In the genomic region with DNA sequence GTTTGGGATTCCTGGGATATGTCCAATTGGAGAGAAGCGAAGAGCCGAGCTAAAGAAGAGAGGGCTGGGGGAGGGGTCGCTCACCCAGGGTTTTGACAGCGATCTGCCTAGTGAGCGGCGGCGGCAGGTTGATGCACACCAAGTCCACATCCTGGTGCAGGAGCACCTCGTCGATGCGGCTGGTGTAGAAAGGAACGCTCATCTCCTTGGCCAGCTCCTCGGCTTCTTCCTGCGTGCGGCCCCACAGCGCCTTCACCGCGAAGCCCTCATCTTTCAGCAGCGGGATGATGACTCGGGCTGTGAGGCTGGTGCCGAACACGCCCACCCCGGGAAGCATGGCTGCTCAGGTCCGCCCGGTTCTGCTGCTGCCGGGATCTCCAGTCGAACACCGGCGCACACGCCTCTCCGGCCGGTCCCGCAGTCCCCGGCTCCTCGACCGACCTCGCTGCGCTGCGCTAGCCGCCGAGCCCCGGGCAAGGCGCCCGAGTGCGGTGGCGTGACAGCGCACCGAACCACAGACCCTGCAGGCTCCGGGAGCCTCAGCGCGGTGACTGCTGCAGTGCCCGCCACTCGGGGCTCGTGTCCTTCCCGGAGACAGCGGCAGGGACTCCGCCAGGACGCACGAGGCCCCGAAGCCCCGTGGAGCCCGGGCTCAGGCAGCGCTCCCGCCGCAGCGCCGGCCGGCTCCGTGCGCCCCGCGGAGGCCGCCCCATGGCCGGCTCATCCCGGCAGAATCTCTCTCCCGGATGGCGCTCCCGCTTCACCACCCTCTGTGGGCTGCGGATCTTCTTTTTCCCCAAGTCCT, we compare ENCODE assay signal across 7 mouse cellular contexts. TPM values are rescaled to one million over a fixed set of nuclear protein-coding genes. Genes with fewer than 3 reads are reported as not detected.
DNase-seq lines count a peak whose midpoint lies in the region; ATAC-seq and TF ChIP-seq lines count a peak whose summit lies in the region.

No protein-coding gene starts in this region.

- no peak overlapping the region for H3K27ac ChIP-seq in MEL (ENCODE audit: control insufficient read depth, low read depth, low read length)
- peak overlapping the region; percentile 69 for H3K27ac ChIP-seq in kidney, embryonic 16.5 days (ENCODE audit: low read length)
- H3K27ac ChIP-seq in lung, embryonic 16.5 days (ENCODE audit: low read length), result peak overlapping the region; percentile 64

- peak overlapping the region; percentile 62 for H3K9ac ChIP-seq in MEL (ENCODE audit: control insufficient read depth, low read depth, low read length, poor library complexity, severe bottlenecking)
- H3K9ac ChIP-seq in kidney, embryonic 16.5 days (replicated peaks; ENCODE audit: low read length), result peak overlapping the region; percentile 69
- peak overlapping the region; percentile 68 for H3K9ac ChIP-seq in lung, embryonic 16.5 days (ENCODE audit: low read length)

- no peaks in the 10 kb centered on the region for H3K9me3 ChIP-seq in MEL (replicated peaks; ENCODE audit: insufficient read depth, low read length)
- H3K9me3 ChIP-seq in kidney, embryonic 16.5 days (ENCODE audit: low read length), result no peaks in the 10 kb centered on the region
- H3K9me3 ChIP-seq in lung, embryonic 16.5 days (ENCODE audit: control insufficient read depth, low read length), result no peaks in the 10 kb centered on the region

- no peak for TF ChIP-seq RAD21 in MEL (IDR thresholded peaks at IDR 0.05; ENCODE audit: low read depth, low read length)

- peak overlapping the region; percentile 44 to 53 for H3K4me3 ChIP-seq in MEL (ENCODE audit: control insufficient read depth in 1 of 2, insufficient read depth in 1 of 2, low read depth in 2 of 2, low read length in 2 of 2)
- peak overlapping the region; percentile 66 for H3K4me3 ChIP-seq in kidney, embryonic 16.5 days (ENCODE audit: low read length)
- H3K4me3 ChIP-seq in lung, embryonic 16.5 days (ENCODE audit: low read length), result peak overlapping the region; percentile 79

- under 1% methylated on average over 75 of the region's 78 CpGs for WGBS in kidney, embryonic 16.5 days
- WGBS in lung, embryonic 16.5 days, result 0% methylated on average over 70 of the region's 78 CpGs

- no peak for TF ChIP-seq CTCF in MEL (IDR thresholded peaks at IDR 0.05 in 2 of 3, conservative IDR thresholded peaks at IDR 0.05 in 1 of 3; ENCODE audit: control insufficient read depth in 1 of 3, insufficient read depth in 1 of 3, low read depth in 2 of 3, low read length in 3 of 3, poor library complexity in 1 of 3, severe bottlenecking in 1 of 3)

- peak; percentile 72 for DNase-seq in CD4-positive helper T cell, adult 2 months (ENCODE audit: low read depth, low spot score)
- DNase-seq in MEL (ENCODE audit: low read depth, low spot score), result peak; percentile 41
- DNase-seq in cerebellum, postnatal 14 days, result peak; percentile 62 to 69
- DNase-seq in heart, adult 9 months (ENCODE audit: low spot score in 2 of 2), result peak; percentile 37 to 38
- DNase-seq in right cerebral cortex, postnatal 4 days, result peak; percentile 60

- peaks cover 0 to 5% of the 10 kb centered on the region in 2 experiments; a peak in 2 of 4 replicates for H3K36me3 ChIP-seq in MEL (ENCODE audit: control insufficient read depth in 1 of 2, insufficient read depth in 2 of 2, low read length in 2 of 2)
- no peaks in the 10 kb centered on the region for H3K36me3 ChIP-seq in kidney, embryonic 16.5 days (ENCODE audit: insufficient read depth, low read length)
- H3K36me3 ChIP-seq in lung, embryonic 16.5 days (ENCODE audit: control insufficient read depth, insufficient read depth, low read length), result no peaks in the 10 kb centered on the region

- peak overlapping the region; percentile 99 for H3K4me2 ChIP-seq in kidney, embryonic 16.5 days (replicated peaks; ENCODE audit: low read depth, low read length)
- peak overlapping the region; percentile 97 for H3K4me2 ChIP-seq in lung, embryonic 16.5 days (ENCODE audit: low read depth, low read length)

- TF ChIP-seq POLR2A in MEL (IDR thresholded peaks at IDR 0.05; ENCODE audit: control insufficient read depth in 1 of 2, insufficient read depth in 1 of 2, low read depth in 1 of 2, low read length in 2 of 2, poor library complexity in 1 of 2), result no peak

- H3K79me2 ChIP-seq in MEL (ENCODE audit: control insufficient read depth, insufficient read depth, low read length, poor library complexity), result no peaks in the 10 kb centered on the region

- H3K27me3 ChIP-seq in MEL (ENCODE audit: control insufficient read depth in 1 of 2, insufficient read depth in 2 of 2, low read length in 2 of 2), result no peaks in the 10 kb centered on the region
- peaks cover 41% of the 10 kb centered on the region for H3K27me3 ChIP-seq in kidney, embryonic 16.5 days (ENCODE audit: insufficient read depth, low read length)
- peaks cover 8% of the 10 kb centered on the region; the same call in 1 of the 2 replicates for H3K27me3 ChIP-seq in lung, embryonic 16.5 days (ENCODE audit: control insufficient read depth, insufficient read depth, low read depth, low read length)

- peaks cover 0 to 11% of the 10 kb centered on the region in 2 experiments; a peak in 2 of 4 replicates for H3K4me1 ChIP-seq in MEL (ENCODE audit: control insufficient read depth in 1 of 2, insufficient read depth in 2 of 2, low read length in 2 of 2)
- H3K4me1 ChIP-seq in kidney, embryonic 16.5 days (ENCODE audit: insufficient read depth, low read length), result peaks cover 29% of the 10 kb centered on the region
- peaks cover 32% of the 10 kb centered on the region for H3K4me1 ChIP-seq in lung, embryonic 16.5 days (replicated peaks; ENCODE audit: control insufficient read depth, insufficient read depth, low read length)

- ATAC-seq in kidney, embryonic 16.5 days (ENCODE audit: low FRiP score, low TSS enrichment), result peak; percentile 46
- peak; percentile 48; the same call in 1 of the 2 replicates for ATAC-seq in lung, embryonic 16.5 days (ENCODE audit: low read depth)

- no peak for TF ChIP-seq EP300 in MEL (IDR thresholded peaks at IDR 0.05; ENCODE audit: low read depth in 1 of 2, low read length in 2 of 2)

TF ChIP-seq in MEL, 35 proteins besides CTCF, POLR2A, EP300 and RAD21:
- TF ChIP-seq GATA1 (IDR thresholded peaks at IDR 0.05; ENCODE audit: low read depth, low read length), result no peak

RNA-seq across cellular contexts. Expression of gene Gfod1, which starts 0.6 kb away (rescaled TPM):
- total RNA-seq in MEL (2012; rRNA removed), result 0.27 and 0.62 TPM in 2 replicates
- under 1 TPM in 1 of 2 experiments, not detected in 1; 0.93 TPM for polyA plus RNA-seq in MEL (2012; ENCODE audit: insufficient read depth in 1 of 2, insufficient read length in 2 of 2, low read depth in 1 of 2, low replicate concordance in 2 of 2, missing spikeins in 1 of 2)
- 0.24 and 0.36 TPM in 2 replicates for polyA plus RNA-seq in kidney, embryonic 16.5 days (2015; fragmentation: Nextera tagmentation; extraction: Ambion mirVana)
- polyA plus RNA-seq in lung, embryonic 16.5 days (2015; fragmentation: Nextera tagmentation; extraction: Ambion mirVana), result 0.89 and 1.2 TPM in 2 replicates
